Mouse (Mus musculus) monocyte, adult 2 months (primary cell): Measurements from ENCODE around the gene Lztfl1.
"Not testable (repeated sequence)": the region's sequence is repeated elsewhere in the genome, so short reads cannot be mapped to it uniquely, and the experiment has no call there.

Source experiments
- DNase-seq, 2 experiments: peaks; one replicate each; pipeline ENCODE4 v3.0.0; 2022; ENCODE audit warnings: low spot score in 2 of 2, low read depth in 1 of 2

Gene Lztfl1

GRCm38 (mm10) chr9:123683704-123684103 is 33.8 kb downstream of the Lztfl1 start:
- DNase-seq: no peak

- DNase-seq: no peak
These were observed 38.3 kb downstream of the Lztfl1 start for GRCm38 (mm10) chr9:123679198-123679597.

- DNase-seq: no peak
These were observed 39.0 kb downstream of the Lztfl1 start, which contains the start of the genes Ccr9 and Slc6a20a for GRCm38 (mm10) chr9:123678327-123679105. TSS of gene Ccr9 (plus strand) at chr9:123678439. TSS of gene Slc6a20a (minus strand) at chr9:123678885.

- no peak for DNase-seq
These were observed 51.9 kb downstream of the Lztfl1 start for GRCm38 (mm10) chr9:123665645-123666044.

- not testable (repeated sequence) for DNase-seq
These were observed 57.4 kb downstream of the Lztfl1 start for GRCm38 (mm10) chr9:123659986-123660676.

- DNase-seq: no peak
These were observed 58.5 kb downstream of the Lztfl1 start for GRCm38 (mm10) chr9:123658981-123659380.

- DNase-seq: no peak
These were observed 60.0 kb downstream of the Lztfl1 start for GRCm38 (mm10) chr9:123657457-123657856.

GRCm38 (mm10) chr9:123651369-123651768 is 66.1 kb downstream of the Lztfl1 start:
- DNase-seq: no peak

GRCm38 (mm10) chr9:123649785-123650511 is 67.5 kb downstream of the Lztfl1 start:
- no peak for DNase-seq
